Mouse (Mus musculus) heart, embryonic 10.5 days (tissue): ENCODE results near the gene Gm43517. TPM values are rescaled to one million over a fixed set of nuclear protein-coding genes. Genes with fewer than 3 reads are reported as not detected.
A peak's percentile ranks its signal among the peaks of the same experiment; 100 is the strongest.

Experiments used
- DNase-seq: peaks from one replicate; pipeline ENCODE4 v3.0.0-alpha.2; 2017; ENCODE audit warnings: low spot score
- H3K27ac ChIP-seq: fragments of 300-500 bp; sonication (generic); 2 replicates; pipeline ENCODE4 v1.5.1; 2016; ENCODE audit warnings: mild to moderate bottlenecking
- H3K27me3 ChIP-seq: fragments of 300-500 bp; sonication (generic); 2 replicates; pipeline ENCODE4 v1.6.1; 2016; ENCODE audit warnings: mild to moderate bottlenecking; ENCODE audit not compliant: poor library complexity, insufficient read depth, severe bottlenecking
- H3K36me3 ChIP-seq: fragments of 300-500 bp; sonication (generic); 2 replicates; pipeline ENCODE4 v1.6.1; 2016; ENCODE audit warnings: mild to moderate bottlenecking, moderate library complexity
- H3K4me1 ChIP-seq: fragments of 300-500 bp; sonication (generic); 2 replicates; pipeline ENCODE4 v1.6.1; 2016; ENCODE audit warnings: mild to moderate bottlenecking
- H3K4me3 ChIP-seq: fragments of 300-500 bp; sonication (generic); 2 replicates; pipeline ENCODE4 v1.5.1; 2016; ENCODE audit warnings: mild to moderate bottlenecking, moderate library complexity
- H3K9me3 ChIP-seq: fragments of 300-500 bp; sonication (generic); 2 replicates; pipeline ENCODE4 v1.6.1; 2016; ENCODE audit warnings: mild to moderate bottlenecking, moderate library complexity
- WGBS: fragments of 180-500 bp; shearing (Covaris S2); methylation state at CpG from one replicate; pipeline ENCODE4 v1.1.7; 2016; 5-methylcytosine and 5-hydroxymethylcytosine counted together
- polyA plus RNA-seq: library from polyadenylated mRNA; unstranded; fragments of >200 nt; fragmentation: Nextera tagmentation; extraction: Ambion mirVana; gene quantifications from 2 replicates; pipeline ENCODE4 v1.2.1, GENCODE M21; 2016

Gene Gm43517
- polyA plus RNA-seq, 1 experiment from 2014 or later, result not detected

DNA sequence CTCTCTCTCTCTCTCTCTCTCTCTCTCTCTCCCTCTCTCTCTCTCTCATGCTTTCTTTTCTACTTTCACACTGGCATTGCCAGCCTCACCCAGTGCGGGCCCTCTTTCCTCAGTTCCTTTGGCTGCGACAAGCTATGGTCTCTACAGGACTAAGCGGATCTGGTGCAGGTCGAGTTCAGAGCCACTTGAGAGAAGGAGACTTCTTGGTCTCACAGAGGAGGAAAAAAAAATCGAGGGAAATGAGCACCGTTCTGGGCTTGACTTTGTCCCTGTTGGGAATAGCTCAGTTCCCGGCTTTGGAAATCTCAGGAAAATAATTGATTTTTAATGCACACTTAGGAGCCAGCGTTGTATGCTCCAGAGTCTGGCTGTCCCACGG is 5.9 kb downstream of the Gm43517 start:
- H3K4me3 ChIP-seq, result peak overlapping the region; percentile 46
- WGBS, result under 1% methylated on average over 9 of the region's 9 CpGs
- no peak for DNase-seq
- no peak overlapping the region for H3K27ac ChIP-seq
- no peaks in the 10 kb centered on the region for H3K36me3 ChIP-seq
- 0 out of 2 replicates have a peak, but pooled peaks cover 5% of the 10 kb centered on the region for H3K4me1 ChIP-seq
- peaks cover 94% of the 10 kb centered on the region for H3K27me3 ChIP-seq
- no peaks in the 10 kb centered on the region for H3K9me3 ChIP-seq

DNA sequence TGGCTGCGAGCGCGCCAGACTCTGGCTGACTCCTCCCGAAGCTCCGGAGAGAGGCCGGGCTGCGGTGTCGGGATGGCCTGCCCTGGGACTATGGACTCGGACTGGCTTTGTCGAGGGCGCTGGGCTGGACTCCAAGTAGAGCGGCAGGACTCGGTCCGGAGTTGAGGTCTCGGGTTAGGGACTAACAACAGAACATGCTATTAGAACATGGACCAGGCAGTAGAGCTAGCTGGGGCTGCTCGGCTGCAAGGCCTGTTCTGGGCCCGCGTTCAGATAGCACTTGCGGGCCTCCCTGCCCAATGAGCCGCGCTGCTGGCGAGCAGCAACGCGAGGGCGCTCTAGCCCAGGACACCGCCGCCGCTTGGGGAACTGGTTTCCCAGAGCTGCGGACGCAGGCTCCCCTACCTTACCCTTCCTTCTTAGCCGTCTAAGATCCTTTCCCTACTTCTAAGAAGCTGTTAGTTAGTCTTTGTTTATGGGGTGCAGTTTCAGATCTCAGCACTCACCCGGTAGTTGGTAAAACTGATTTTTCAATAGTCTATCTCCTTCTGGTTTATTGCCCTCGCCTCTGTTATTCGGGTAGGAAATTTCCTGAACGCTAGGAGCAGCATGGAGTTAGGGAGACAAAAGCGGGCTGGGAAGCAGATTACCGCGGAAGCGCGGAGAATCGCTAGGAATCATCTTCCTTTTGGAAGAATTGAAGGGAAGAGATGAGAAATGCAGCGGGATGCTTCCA is 6.5 kb downstream of the Gm43517 start:
- Histone ChIP-seq H3K27me3 (peaks cover 94% of the 10 kb centered on the region), H3K36me3 (no peaks in the 10 kb centered on the region), H3K9me3 (no peaks in the 10 kb centered on the region), H3K4me3 (peak overlapping the region; percentile 46), H3K4me1 (0 out of 2 replicates have a peak, but pooled peaks cover 5% of the 10 kb centered on the region), H3K27ac (no peak overlapping the region)
- under 1% methylated on average over 42 of the region's 42 CpGs for WGBS
- DNase-seq, result no peak

DNA sequence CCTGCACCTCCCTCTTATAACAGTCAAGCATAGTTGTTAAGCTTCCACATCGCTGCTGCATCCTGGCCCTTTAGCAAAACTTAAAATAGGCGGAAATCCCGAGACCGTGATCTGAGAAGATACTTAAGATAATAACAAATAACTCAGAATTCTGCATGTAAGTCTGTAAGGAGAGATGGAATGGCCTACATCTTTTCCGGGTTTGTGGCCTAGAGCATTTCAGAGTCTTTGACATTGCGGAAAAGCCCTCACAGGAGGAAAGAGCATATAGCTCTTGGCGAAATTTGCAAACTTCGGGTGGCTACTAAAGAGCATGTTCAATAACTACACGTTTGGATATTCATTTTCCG is 7.0 kb downstream of the Gm43517 start:
- H3K4me3 ChIP-seq, result peak overlapping the region; percentile 46
- 3% methylated on average over 10 of the region's 10 CpGs for WGBS
- DNase-seq, result no peak
- peaks cover 94% of the 10 kb centered on the region for H3K27me3 ChIP-seq
- no peaks in the 10 kb centered on the region for H3K9me3 ChIP-seq
- no peaks in the 10 kb centered on the region for H3K36me3 ChIP-seq
- no peak overlapping the region for H3K27ac ChIP-seq
- H3K4me1 ChIP-seq, result 0 out of 2 replicates have a peak, but pooled peaks cover 5% of the 10 kb centered on the region

DNA sequence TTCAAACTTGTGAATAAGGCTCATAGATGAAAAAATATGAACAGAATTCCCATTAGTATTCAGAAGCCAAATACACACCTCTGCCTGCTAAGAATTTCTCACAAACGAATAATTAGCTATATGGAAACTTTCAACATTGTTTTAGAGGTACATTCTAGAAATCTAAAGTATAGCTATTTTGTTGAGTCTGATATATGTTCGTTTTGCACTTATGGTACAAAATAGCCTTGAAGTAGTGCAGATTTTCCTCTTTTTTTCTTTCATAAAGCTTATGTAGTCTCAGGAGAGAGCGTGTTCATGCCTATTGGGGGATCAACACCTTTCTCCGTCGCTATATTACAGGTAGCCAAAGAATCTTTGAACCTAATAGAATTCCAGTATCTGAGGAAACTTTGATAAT is 7.9 kb downstream of the Gm43517 start:
- Histone ChIP-seq H3K36me3 (no peaks in the 10 kb centered on the region), H3K9me3 (no peaks in the 10 kb centered on the region), H3K27me3 (peaks cover 97% of the 10 kb centered on the region), H3K4me1 (0 out of 2 replicates have a peak, but pooled peaks cover 5% of the 10 kb centered on the region), H3K4me3 (no peak overlapping the region), H3K27ac (no peak overlapping the region)
- WGBS, result 7% methylated on average over 5 of the region's 5 CpGs
- DNase-seq, result no peak

DNA sequence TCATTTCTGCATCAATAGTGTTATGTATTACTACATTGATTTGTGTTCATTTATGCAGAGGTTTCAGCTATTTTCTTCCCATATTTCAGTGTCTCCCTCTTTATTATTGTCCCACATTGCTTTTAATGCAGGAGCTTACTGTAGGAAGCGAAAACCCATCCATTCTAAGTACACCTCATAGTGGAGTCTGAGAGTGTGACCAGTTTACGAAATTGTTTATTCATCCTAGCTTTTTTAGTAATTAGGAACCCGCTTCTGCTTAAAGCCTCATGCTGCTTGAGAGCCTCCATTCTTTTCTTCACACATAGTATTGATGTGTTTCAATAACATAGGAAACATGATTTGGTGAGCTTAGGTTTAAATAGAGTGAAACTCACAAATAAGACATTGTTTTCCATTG is 8.7 kb downstream of the Gm43517 start:
- Histone ChIP-seq H3K27ac (no peak overlapping the region), H3K27me3 (peaks cover 97% of the 10 kb centered on the region), H3K36me3 (no peaks in the 10 kb centered on the region), H3K9me3 (no peaks in the 10 kb centered on the region), H3K4me1 (0 out of 2 replicates have a peak, but pooled peaks cover 5% of the 10 kb centered on the region), H3K4me3 (no peak overlapping the region)
- WGBS, result 13% methylated on average over 3 of the region's 3 CpGs
- DNase-seq, result no peak

DNA sequence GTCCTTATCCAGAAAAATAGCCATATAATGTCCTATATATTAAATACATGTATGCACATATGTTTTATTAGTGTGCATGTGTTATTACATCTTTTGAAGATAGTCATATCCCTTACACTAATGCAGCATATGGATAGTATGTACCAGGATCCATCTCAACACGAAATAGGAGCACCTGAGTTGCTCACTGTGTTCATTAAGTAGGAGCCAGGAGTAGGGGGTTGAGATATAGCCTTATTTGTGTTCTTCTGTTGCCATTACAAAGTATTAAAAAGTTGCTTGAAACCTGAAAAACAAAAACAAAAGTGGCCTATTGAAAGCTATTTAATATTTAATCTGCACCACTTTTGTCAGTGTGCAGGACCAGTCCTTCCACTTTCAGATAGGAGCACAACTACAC is 9.2 kb downstream of the Gm43517 start:
- Histone ChIP-seq H3K4me3 (no peak overlapping the region), H3K9me3 (no peaks in the 10 kb centered on the region), H3K27ac (no peak overlapping the region), H3K36me3 (no peaks in the 10 kb centered on the region), H3K27me3 (peaks cover 99% of the 10 kb centered on the region), H3K4me1 (0 out of 2 replicates have a peak, but pooled peaks cover 5% of the 10 kb centered on the region)
- 12% methylated on average over 1 of the region's 1 CpGs for WGBS
- no peak for DNase-seq

DNA sequence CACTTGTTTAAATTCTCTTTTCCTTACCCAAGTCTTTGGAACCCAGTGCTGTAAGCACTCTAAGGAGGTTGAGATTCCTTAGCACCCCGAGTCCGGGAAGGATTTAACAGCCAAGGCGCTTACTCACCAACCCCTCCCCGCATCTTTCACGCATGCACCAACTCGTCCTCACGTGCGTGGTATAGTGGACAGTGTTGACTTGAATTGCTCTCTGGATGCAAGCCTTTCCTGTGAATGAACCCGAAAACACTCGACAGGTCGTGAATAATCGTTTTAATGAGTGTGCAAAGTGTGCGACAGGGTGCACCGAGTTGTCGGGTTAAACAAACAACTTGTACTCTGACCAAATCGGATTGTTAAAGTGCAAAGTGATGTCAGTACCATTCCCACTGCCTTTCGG is 9.9 kb downstream of the Gm43517 start:
- WGBS, result under 1% methylated on average over 17 of the region's 17 CpGs
- Histone ChIP-seq H3K27me3 (peaks cover 99% of the 10 kb centered on the region), H3K27ac (no peak overlapping the region), H3K9me3 (no peaks in the 10 kb centered on the region), H3K36me3 (no peaks in the 10 kb centered on the region), H3K4me1 (0 out of 2 replicates have a peak, but pooled peaks cover 5% of the 10 kb centered on the region), H3K4me3 (no peak overlapping the region)
- DNase-seq, result no peak

DNA sequence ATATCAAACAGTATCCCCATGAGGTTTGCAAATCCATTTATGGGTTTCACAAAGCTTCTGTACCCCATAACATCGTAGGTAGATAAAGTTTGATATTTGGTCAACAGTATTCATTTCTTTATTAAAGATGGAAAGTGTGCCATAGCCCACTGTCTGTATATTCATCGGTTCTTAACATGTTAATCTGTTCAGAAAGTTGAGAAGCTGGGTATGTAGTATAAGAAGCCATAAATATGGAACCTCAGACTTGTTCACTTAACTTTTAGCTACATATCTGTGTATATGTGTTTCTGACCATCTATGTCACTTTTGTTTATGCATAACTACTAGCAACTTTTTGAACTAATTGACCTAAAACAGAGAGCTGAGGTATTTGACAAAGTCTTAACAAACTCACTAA is 11.0 kb downstream of the Gm43517 start:
- Histone ChIP-seq H3K27ac (no peak overlapping the region), H3K27me3 (peaks cover 99% of the 10 kb centered on the region), H3K4me3 (no peak overlapping the region), H3K36me3 (no peaks in the 10 kb centered on the region), H3K9me3 (no peaks in the 10 kb centered on the region), H3K4me1 (0 out of 2 replicates have a peak, but pooled peaks cover 5% of the 10 kb centered on the region)
- no peak for DNase-seq
- 9% methylated on average over 2 of the region's 2 CpGs for WGBS

DNA sequence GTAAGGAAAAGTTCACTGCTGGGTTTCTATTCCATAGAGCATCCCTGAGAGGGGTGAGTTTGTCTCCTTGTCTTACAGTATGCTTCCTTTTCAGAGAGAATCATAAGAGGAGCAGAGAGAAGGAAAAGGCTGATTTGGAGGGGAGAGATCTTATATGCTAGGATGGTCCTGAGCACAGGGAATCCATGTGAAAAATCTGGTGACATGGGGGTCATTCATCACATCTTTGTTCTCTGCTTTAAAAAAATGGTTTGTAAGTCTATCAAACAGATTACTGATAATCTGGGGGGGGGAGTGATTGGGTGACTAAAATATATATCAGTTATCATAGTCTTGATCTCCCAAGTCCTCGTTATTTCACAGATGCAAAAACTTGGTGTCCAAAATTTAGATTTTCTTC is 11.8 kb downstream of the Gm43517 start:
- no peaks in the 10 kb centered on the region for H3K9me3 ChIP-seq
- DNase-seq, result no peak
- no peak overlapping the region for H3K4me3 ChIP-seq
- WGBS, result 11% methylated on average over 1 of the region's 1 CpGs
- no peaks in the 10 kb centered on the region; the same call in 1 of the 2 replicates for H3K4me1 ChIP-seq
- H3K36me3 ChIP-seq, result no peaks in the 10 kb centered on the region
- H3K27ac ChIP-seq, result no peak overlapping the region
- peaks cover 99% of the 10 kb centered on the region for H3K27me3 ChIP-seq

DNA sequence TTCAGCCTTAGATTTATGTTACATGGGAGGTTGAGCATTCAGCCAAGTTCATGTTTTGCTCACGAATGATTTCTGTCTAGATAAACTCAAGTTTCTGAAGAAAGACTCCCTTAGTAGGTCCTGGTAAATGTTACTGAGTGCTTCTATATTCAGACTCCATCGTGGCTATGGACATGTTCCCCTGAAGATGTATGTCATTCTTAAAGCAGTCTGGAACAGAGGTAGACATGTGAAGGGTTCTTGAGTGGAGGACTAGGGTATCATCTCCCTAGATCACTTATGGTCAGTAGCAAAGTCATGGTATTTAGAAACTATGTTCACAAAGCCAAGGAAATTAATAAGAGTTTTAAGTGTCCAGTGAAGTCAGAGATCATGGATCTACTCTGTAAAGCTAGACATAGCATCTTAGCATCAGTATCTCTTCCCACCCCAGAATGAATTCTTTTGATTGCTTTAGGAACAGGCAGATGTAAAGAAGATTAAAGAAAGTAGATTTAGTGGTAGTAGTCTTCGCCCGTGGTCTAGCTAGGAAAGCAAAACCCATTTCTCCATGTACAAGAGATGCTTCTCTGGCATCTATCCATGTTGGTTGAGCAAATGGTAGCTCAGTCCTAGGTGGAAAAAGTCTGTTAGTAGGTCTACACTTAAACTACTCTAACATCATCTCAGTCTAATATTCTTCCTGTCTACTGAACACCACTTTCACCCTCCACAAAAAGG is 12.6 kb downstream of the Gm43517 start:
- Histone ChIP-seq H3K27me3 (peaks cover 97% of the 10 kb centered on the region), H3K27ac (no peak overlapping the region), H3K4me1 (no peaks in the 10 kb centered on the region; the same call in 1 of the 2 replicates), H3K4me3 (no peak overlapping the region), H3K9me3 (no peaks in the 10 kb centered on the region), H3K36me3 (no peaks in the 10 kb centered on the region)
- 26% methylated on average over 4 of the region's 4 CpGs for WGBS
- no peak for DNase-seq

DNA sequence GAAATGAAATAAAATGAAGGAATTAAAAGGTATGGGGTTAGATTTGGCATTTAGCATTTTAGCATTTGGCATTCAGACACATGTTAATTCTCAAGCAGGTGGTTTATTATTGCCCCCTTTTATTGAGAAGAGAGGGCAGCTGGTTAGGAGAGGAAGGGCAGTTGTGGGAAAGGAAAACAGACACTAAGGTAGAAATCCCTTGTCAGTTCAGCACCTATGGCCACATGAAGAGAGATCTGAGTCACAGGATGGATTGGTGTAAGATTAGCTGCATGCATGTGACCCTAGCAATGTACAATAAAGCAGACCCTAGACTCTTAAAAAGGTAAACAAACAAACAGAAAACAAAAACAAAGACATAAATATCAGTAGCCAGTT is 13.2 kb downstream of the Gm43517 start:
- H3K27me3 ChIP-seq, result peaks cover 97% of the 10 kb centered on the region
- H3K9me3 ChIP-seq, result no peaks in the 10 kb centered on the region
- DNase-seq, result no peak
- H3K4me1 ChIP-seq, result no peaks in the 10 kb centered on the region; the same call in 1 of the 2 replicates
- H3K4me3 ChIP-seq, result no peak overlapping the region
- H3K36me3 ChIP-seq, result no peaks in the 10 kb centered on the region
- H3K27ac ChIP-seq, result no peak overlapping the region

DNA sequence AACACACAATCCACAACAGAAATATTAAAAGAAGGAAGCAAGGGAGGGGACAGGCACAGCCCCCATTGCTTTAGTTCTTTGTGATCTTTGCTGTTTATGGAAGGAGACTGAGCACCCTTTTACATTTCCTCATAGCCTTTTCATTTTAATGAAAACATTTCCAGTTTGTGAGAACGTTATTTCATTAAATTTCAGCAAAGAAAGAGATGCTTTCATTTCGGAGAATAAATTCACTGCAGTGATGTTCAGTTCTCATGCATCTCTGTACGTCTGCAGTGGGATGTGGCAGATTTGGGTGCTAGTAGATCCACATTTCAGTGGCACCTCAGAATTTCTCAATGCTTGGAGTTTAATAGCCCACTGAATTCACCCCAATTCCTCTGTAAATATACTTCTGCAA is 13.7 kb downstream of the Gm43517 start:
- H3K9me3 ChIP-seq, result no peaks in the 10 kb centered on the region
- no peak for DNase-seq
- H3K4me1 ChIP-seq, result no peaks in the 10 kb centered on the region; the same call in 1 of the 2 replicates
- no peaks in the 10 kb centered on the region for H3K36me3 ChIP-seq
- WGBS, result 23% methylated on average over 3 of the region's 3 CpGs
- H3K27me3 ChIP-seq, result peaks cover 97% of the 10 kb centered on the region
- H3K4me3 ChIP-seq, result no peak overlapping the region
- H3K27ac ChIP-seq, result no peak overlapping the region

DNA sequence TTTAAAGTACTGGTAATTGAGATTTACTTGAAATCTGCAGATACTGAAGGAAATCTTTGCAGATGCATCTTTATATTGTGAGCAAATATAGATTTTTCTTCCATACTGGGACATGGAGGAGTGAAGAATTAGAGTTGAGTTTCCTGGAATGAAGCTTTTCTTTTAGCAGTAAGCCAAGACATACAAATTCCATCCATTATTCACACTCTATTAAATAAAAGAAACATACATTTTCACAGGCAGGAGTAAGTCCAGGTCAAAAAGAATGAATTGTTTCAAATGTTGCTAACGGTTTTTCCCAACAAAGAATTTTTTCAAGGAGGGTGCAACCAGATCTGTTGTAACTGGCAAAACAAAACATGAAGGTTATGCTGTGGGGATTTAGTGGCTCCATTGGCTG is 14.6 kb downstream of the Gm43517 start:
- Histone ChIP-seq H3K9me3 (no peaks in the 10 kb centered on the region), H3K4me3 (no peak overlapping the region), H3K27ac (no peak overlapping the region), H3K4me1 (no peaks in the 10 kb centered on the region; the same call in 1 of the 2 replicates), H3K27me3 (peaks cover 90% of the 10 kb centered on the region), H3K36me3 (no peaks in the 10 kb centered on the region)
- DNase-seq, result no peak
- 7% methylated on average over 1 of the region's 1 CpGs for WGBS
